In the genomic region with DNA sequence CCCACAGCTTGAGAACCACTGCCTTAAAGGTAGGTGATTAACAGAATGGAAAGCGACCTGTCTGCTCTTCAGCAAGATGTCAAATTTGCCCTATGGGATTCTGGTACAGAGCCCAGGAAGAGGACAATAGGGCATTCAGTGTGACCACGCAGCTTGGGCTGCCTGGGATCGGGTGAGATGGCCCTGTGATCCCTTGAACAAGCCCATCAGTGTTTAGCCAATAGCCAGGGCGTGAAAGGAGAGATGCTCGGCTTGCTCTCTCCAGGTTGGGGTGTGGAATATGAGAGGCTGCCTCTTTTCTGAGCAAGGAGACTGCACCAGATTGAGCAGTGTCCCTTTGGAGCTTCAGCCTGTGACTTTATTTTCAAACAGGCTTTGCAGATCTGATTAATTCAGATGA, we compare ENCODE assay signal across 18 mouse cellular contexts. TPM values are rescaled to one million over a fixed set of nuclear protein-coding genes. Genes with fewer than 3 reads are reported as not detected.
"Had no signal": no experiment of that assay in that cellular context is flagged by ENCODE, and none has a peak within 500 bp of the region (broad histone marks: within the 10 kb centered on the region; RNA-seq: fewer than 3 reads in every experiment).

No protein-coding gene starts in this region.

- ATAC-seq: intestine, embryonic 16.5 days; midbrain, embryonic 13.5 days had no signal

- H3K27ac ChIP-seq: kidney, embryonic 15.5 days; limb, embryonic 13.5 days; liver, embryonic 14.5 days; midbrain, embryonic 13.5 days had no signal

- DNase-seq: kidney, adult 2 months; kidney, postnatal 14 days; left cerebral cortex, postnatal 4 days; lung, adult 18-20 months; right cerebral cortex, postnatal 25 days; thymus, adult 2 months; thymus, postnatal 36 days had no signal

- H3K4me3 ChIP-seq: kidney, embryonic 15.5 days; limb, embryonic 13.5 days; midbrain, embryonic 13.5 days had no signal

RNA-seq across cellular contexts. Expression of a gene that starts 6.6 kb away (rescaled TPM):
- total RNA-seq: liver, adult 2 months; megakaryocyte-erythroid progenitor cell, adult 5-6 weeks had no signal
- polyA plus RNA-seq: liver, adult 2 months; lung, embryonic 16.5 days had no signal

RNA-seq across cellular contexts. Expression of a gene that starts 28.1 kb away (rescaled TPM):
- total RNA-seq: left cerebral cortex, postnatal 10 days; liver, adult 2 months; midbrain, postnatal 0 days had no signal
- polyA plus RNA-seq: midbrain, postnatal 0 days had no signal

RNA-seq across cellular contexts. Expression of a gene that starts 53.8 kb away (rescaled TPM):
- total RNA-seq: liver, adult 2 months had no signal
- polyA plus RNA-seq: kidney, adult 2 months; liver, adult 2 months; lung, embryonic 16.5 days; testis, adult 2 months had no signal
